Mouse (Mus musculus) liver, embryonic 14.5 days (tissue): ENCODE measurements around the gene Galm.

Experiments used
- CTCF ChIP-seq: IDR thresholded peaks from 2 replicates; pipeline ENCODE4 v1.5.1; 2016; ENCODE audit warnings: antibody characterized with exemption, low read depth, control low read depth
- EP300 ChIP-seq: IDR thresholded peaks from 2 replicates; pipeline ENCODE4 v1.6.1; 2016; ENCODE audit warnings: antibody characterized with exemption, low read depth

DNA sequence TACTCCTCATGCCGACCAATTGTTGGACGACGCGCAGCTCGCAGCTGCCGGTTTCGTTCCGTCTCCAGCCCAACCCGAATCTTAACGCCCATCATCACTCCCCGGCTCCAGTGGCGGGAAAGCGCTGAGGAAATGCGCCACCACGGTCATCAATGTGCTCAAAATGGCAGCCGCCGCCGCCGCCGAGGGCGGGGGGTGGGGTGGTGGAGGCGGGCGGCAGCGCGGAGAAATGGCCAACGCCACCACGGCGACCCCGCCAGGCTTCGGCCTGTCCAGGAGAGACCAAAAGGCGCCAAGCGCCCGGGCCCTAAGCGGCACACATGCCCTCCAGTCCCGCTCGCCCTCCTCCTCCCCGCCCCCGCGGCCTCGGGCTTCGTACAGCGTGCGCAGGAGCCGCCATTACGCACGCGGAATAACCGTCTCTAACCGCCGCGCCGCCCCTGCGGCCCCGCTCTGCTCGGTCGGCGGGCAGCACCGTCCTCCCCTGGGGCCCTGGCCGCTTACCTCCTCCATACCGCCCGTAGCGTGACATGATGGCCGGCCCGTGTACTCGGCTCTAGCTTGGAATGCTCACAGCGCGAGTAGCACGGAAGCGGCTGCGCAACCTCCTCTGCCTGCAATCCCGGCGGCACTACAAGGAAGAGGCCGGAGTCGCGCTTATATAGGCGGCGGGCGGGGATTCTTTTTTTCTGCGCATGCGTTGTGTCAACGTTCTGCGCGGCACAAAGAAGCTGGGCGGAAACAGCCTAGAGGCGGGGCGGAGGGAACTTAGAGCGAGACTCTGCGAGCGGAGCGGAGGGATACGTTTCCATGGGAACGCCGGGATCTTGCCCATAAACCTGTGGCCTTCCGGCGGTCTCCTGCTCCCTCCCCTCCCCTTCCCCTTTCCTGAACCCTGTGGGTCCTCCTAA lies 79.7 kb downstream of the Galm start, which contains the start of the genes Srsf7 and Ttc39d:
- TF ChIP-seq EP300 (peak; percentile 60; the same call in 1 of the 2 replicates), CTCF (no peak)
